Mouse (Mus musculus) neural tube, embryonic 15.5 days (tissue): ENCODE results near the gene Rpl37a. TPM values are rescaled to one million over a fixed set of nuclear protein-coding genes. Genes with fewer than 3 reads are reported as not detected.

Source experiments
- polyA plus RNA-seq: library from polyadenylated mRNA; unstranded; fragments of >200 nt; fragmentation: Nextera tagmentation; extraction: Ambion mirVana; gene quantifications from 2 replicates; pipeline ENCODE4 v1.2.1, GENCODE M21; 2015

The Rpl37a gene
- polyA plus RNA-seq, 1 experiment from 2014 or later: 1,001 TPM

Other genes with a start within 250 kb of the Rpl37a start
- gene March4, start 174.4 kb upstream of the Rpl37a start, polyA plus RNA-seq: 8.5 and 9.6 TPM in 2 replicates
- gene Smarcal1, start 128.0 kb upstream of the Rpl37a start, polyA plus RNA-seq: 23.9 and 24.5 TPM in 2 replicates
- gene Ankar, start 10.7 kb upstream of the Rpl37a start, polyA plus RNA-seq: not detected in 2 replicates
- 278 and 341 TPM in 2 replicates for gene Igfbp2, start 113.2 kb downstream of the Rpl37a start, polyA plus RNA-seq
- gene Igfbp5, start 163.6 kb downstream of the Rpl37a start, polyA plus RNA-seq: 90.8 and 102 TPM in 2 replicates